16 mouse cellular contexts compared by ENCODE assay signal in genomic region chr17:56789286-56789685, GRCm38 (mm10). TPM values are rescaled to one million over a fixed set of nuclear protein-coding genes. Genes with fewer than 3 reads are reported as not detected.
DNase-seq lines count a peak whose midpoint lies in the region; ATAC-seq and TF ChIP-seq lines count a peak whose summit lies in the region.
"Had no signal": no experiment of that assay in that cellular context is flagged by ENCODE, and none has a peak within 500 bp of the region (broad histone marks: within the 10 kb centered on the region; RNA-seq: fewer than 3 reads in every experiment).

No protein-coding gene starts in this region.

- no peak for ATAC-seq in liver, embryonic 13.5 days (ENCODE audit: low read depth)
- ATAC-seq in lung, postnatal 0 days, result peak; percentile 55
- ATAC-seq: forebrain, embryonic 13.5 days; forebrain, embryonic 15.5 days had no signal

- H3K4me1 ChIP-seq in liver, embryonic 13.5 days (replicated peaks), result peaks cover 39% of the 10 kb centered on the region
- no peaks in the 10 kb centered on the region for H3K4me1 ChIP-seq in lung, postnatal 0 days (ENCODE audit: insufficient read depth, low read depth, low read length)
- no peaks in the 10 kb centered on the region for H3K4me1 ChIP-seq in lung, adult 2 months (ENCODE audit: control insufficient read depth, insufficient read depth, low read length)
- H3K4me1 ChIP-seq: embryonic facial prominence, embryonic 12.5 days; forebrain, embryonic 13.5 days; forebrain, embryonic 15.5 days had no signal

- peak; percentile 1 for DNase-seq in gastrocnemius, postnatal 14 days
- no peak for DNase-seq in gastrocnemius, postnatal 25 days
- DNase-seq in liver, embryonic 13.5 days, result no peak
- no peak for DNase-seq in liver
- no peak for DNase-seq in lung, postnatal 0 days (ENCODE audit: low spot score)
- no peak for DNase-seq in lung, adult 2 months
- no peak for DNase-seq in cerebellum, adult 8-10 months
- DNase-seq: cerebellum, adult 11 months; cerebellum, adult 18-20 months; cerebellum, adult 9-10 months; cerebellum, postnatal 10 days; cerebellum, postnatal 25 days had no signal

- H3K9ac ChIP-seq in liver, embryonic 13.5 days, result no peak overlapping the region
- no peak overlapping the region for H3K9ac ChIP-seq in lung, postnatal 0 days (replicated peaks; ENCODE audit: low read depth)
- H3K9ac ChIP-seq: embryonic facial prominence, embryonic 12.5 days; forebrain, embryonic 13.5 days; forebrain, embryonic 15.5 days had no signal

- no peaks in the 10 kb centered on the region for H3K27me3 ChIP-seq in liver, embryonic 13.5 days
- no peaks in the 10 kb centered on the region for H3K27me3 ChIP-seq in lung, postnatal 0 days (replicated peaks; ENCODE audit: insufficient read depth, low read length)
- H3K27me3 ChIP-seq: embryonic facial prominence, embryonic 12.5 days; forebrain, embryonic 13.5 days; forebrain, embryonic 15.5 days had no signal

- WGBS in liver, embryonic 13.5 days (ENCODE audit: insufficient replicate concordance), result 70% methylated on average over 6 of the region's 6 CpGs
- WGBS in lung, postnatal 0 days, result 63% methylated on average over 6 of the region's 6 CpGs
- 82% methylated on average over 6 of the region's 6 CpGs for WGBS in lung, adult 2 months

- H3K4me2 ChIP-seq in liver, embryonic 13.5 days, result no peak overlapping the region
- H3K4me2 ChIP-seq in lung, postnatal 0 days (replicated peaks; ENCODE audit: low read depth, low read length), result no peak overlapping the region
- H3K4me2 ChIP-seq: embryonic facial prominence, embryonic 12.5 days; forebrain, embryonic 13.5 days; forebrain, embryonic 15.5 days had no signal

- no peak for TF ChIP-seq POLR2A in lung, adult 2 months (IDR thresholded peaks at IDR 0.05; ENCODE audit: borderline replicate concordance, extremely low read depth, low read depth, low read length)

- peak overlapping the region; percentile 71 for H3K27ac ChIP-seq in liver, embryonic 13.5 days
- H3K27ac ChIP-seq in lung, postnatal 0 days (ENCODE audit: low read length), result no peak overlapping the region
- H3K27ac ChIP-seq: embryonic facial prominence, embryonic 12.5 days; forebrain, embryonic 13.5 days; forebrain, embryonic 15.5 days had no signal

- intact Hi-C loops in gastrocnemius, postnatal 14 days (cut with DNase I; ENCODE audit: low total_unique reads), result no loop called here

- H3K36me3 ChIP-seq in liver, embryonic 13.5 days, result peaks cover 52% of the 10 kb centered on the region
- no peaks in the 10 kb centered on the region for H3K36me3 ChIP-seq in lung, postnatal 0 days (ENCODE audit: insufficient read depth, low read length)
- H3K36me3 ChIP-seq: embryonic facial prominence, embryonic 12.5 days; forebrain, embryonic 15.5 days had no signal

- TF ChIP-seq CTCF in lung, postnatal 0 days (IDR thresholded peaks at IDR 0.05), result no peak
- TF ChIP-seq CTCF in lung, adult 2 months (IDR thresholded peaks at IDR 0.05; ENCODE audit: insufficient read depth, low read length), result no peak

- H3K4me3 ChIP-seq in liver, embryonic 13.5 days (replicated peaks), result no peak overlapping the region
- no peak overlapping the region for H3K4me3 ChIP-seq in lung, postnatal 0 days (ENCODE audit: low read depth, low read length)
- H3K4me3 ChIP-seq in lung, adult 2 months (replicated peaks; ENCODE audit: extremely low read depth, low read depth, low read length), result no peak overlapping the region
- H3K4me3 ChIP-seq: embryonic facial prominence, embryonic 10.5 days; embryonic facial prominence, embryonic 12.5 days; forebrain, embryonic 13.5 days; forebrain, embryonic 15.5 days had no signal

- no peak for TF ChIP-seq EP300 in lung, postnatal 0 days (IDR thresholded peaks at IDR 0.05)

- H3K9me3 ChIP-seq in liver, embryonic 13.5 days (replicated peaks), result no peaks in the 10 kb centered on the region
- H3K9me3 ChIP-seq in lung, postnatal 0 days (ENCODE audit: low read length), result no peaks in the 10 kb centered on the region
- H3K9me3 ChIP-seq: embryonic facial prominence, embryonic 10.5 days; embryonic facial prominence, embryonic 12.5 days; forebrain, embryonic 13.5 days; forebrain, embryonic 15.5 days had no signal

RNA-seq across cellular contexts. Expression of gene Prr22, which starts 19.2 kb away (rescaled TPM):
- total RNA-seq in gastrocnemius, postnatal 14 days (2021), result under 1 TPM in 1 of 2 experiments, not detected in 1; 0.14 TPM
- total RNA-seq in gastrocnemius, postnatal 25 days (2021), result under 1 TPM in 1 of 2 experiments, not detected in 1; 0.33 TPM
- polyA plus RNA-seq in liver, embryonic 13.5 days (2015; fragmentation: Nextera tagmentation; extraction: Ambion mirVana), result 0.45 and 0.61 TPM in 2 replicates
- polyA plus RNA-seq in lung, postnatal 0 days (2015; fragmentation: Nextera tagmentation; extraction: Ambion mirVana), result 0.23 and 0.33 TPM in 2 replicates
- polyA plus RNA-seq in lung, adult 2 months (2012; rRNA removed), result 1.6 and 2.2 TPM in 2 replicates

RNA-seq across cellular contexts. Expression of gene Dus3l, which starts 24.7 kb away (rescaled TPM):
- 10 to 100 TPM; 12.9 to 13.2 TPM for total RNA-seq in gastrocnemius, postnatal 14 days (2021)
- total RNA-seq in gastrocnemius, postnatal 25 days (2021), result 10 to 100 TPM; 12.4 to 14.5 TPM
- polyA plus RNA-seq in liver, embryonic 13.5 days (2015; fragmentation: Nextera tagmentation; extraction: Ambion mirVana), result 17.2 and 17.5 TPM in 2 replicates
- 26.3 and 29.7 TPM in 2 replicates for polyA plus RNA-seq in lung, postnatal 0 days (2015; fragmentation: Nextera tagmentation; extraction: Ambion mirVana)
- polyA plus RNA-seq in lung, adult 2 months (2012; rRNA removed), result 81.7 and 84.5 TPM in 2 replicates

RNA-seq across cellular contexts. Expression of gene Nrtn, which starts 32.0 kb away (rescaled TPM):
- 1 to 10 TPM in 1 of 2 experiments, under 1 TPM in 1; 0.47 to 1.4 TPM for total RNA-seq in gastrocnemius, postnatal 14 days (2021)
- 1 to 10 TPM; 1.9 to 3.1 TPM for total RNA-seq in gastrocnemius, postnatal 25 days (2021)
- 1.00 and 1.0 TPM in 2 replicates for polyA plus RNA-seq in liver, embryonic 13.5 days (2015; fragmentation: Nextera tagmentation; extraction: Ambion mirVana)
- 10.5 and 10.7 TPM in 2 replicates for polyA plus RNA-seq in lung, postnatal 0 days (2015; fragmentation: Nextera tagmentation; extraction: Ambion mirVana)
- polyA plus RNA-seq in lung, adult 2 months (2012; rRNA removed), result 17.3 and 23.2 TPM in 2 replicates

RNA-seq across cellular contexts. Expression of gene Rfx2, which starts 41.5 kb away (rescaled TPM):
- total RNA-seq in gastrocnemius, postnatal 14 days (2021), result 1 to 10 TPM; 3.3 to 4.7 TPM
- total RNA-seq in gastrocnemius, postnatal 25 days (2021), result 1 to 10 TPM; 3.0 to 4.1 TPM
- 10.1 and 10.7 TPM in 2 replicates for polyA plus RNA-seq in liver, embryonic 13.5 days (2015; fragmentation: Nextera tagmentation; extraction: Ambion mirVana)
- 5.9 and 6.6 TPM in 2 replicates for polyA plus RNA-seq in lung, postnatal 0 days (2015; fragmentation: Nextera tagmentation; extraction: Ambion mirVana)
- polyA plus RNA-seq in lung, adult 2 months (2012; rRNA removed), result 24.1 and 27.2 TPM in 2 replicates
